Mouse (Mus musculus): Measurements from ENCODE around the gene Adamts14. TPM values are rescaled to one million over a fixed set of nuclear protein-coding genes. Genes with fewer than 3 reads are reported as not detected.
A peak's percentile ranks its signal among the peaks of the same experiment; 100 is the strongest.

Gene Adamts14
- polyA plus RNA-seq, 1 experiment from 2014 or later = 0.27 TPM

- Histone ChIP-seq H3K36me3 (replicated peaks) (no peaks in the 10 kb centered on the region), H3K4me1 (peaks cover 29% of the 10 kb centered on the region), H3K27ac (peak overlapping the region; percentile 4; the same call in 1 of the 2 replicates), H3K4me3 (no peak overlapping the region), H3K27me3 (ENCODE audit: poor library complexity, severe bottlenecking) (no peaks in the 10 kb centered on the region), H3K9me3 (peaks cover 5% of the 10 kb centered on the region)
- DNase-seq (ENCODE audit: extremely low spot score, low spot score) = no peak
- 77% methylated on average over 14 of the region's 14 CpGs for WGBS
These were observed 32.9 kb downstream of the Adamts14 start for GRCm38 (mm10) chr10:61240108-61240920.

DNA sequence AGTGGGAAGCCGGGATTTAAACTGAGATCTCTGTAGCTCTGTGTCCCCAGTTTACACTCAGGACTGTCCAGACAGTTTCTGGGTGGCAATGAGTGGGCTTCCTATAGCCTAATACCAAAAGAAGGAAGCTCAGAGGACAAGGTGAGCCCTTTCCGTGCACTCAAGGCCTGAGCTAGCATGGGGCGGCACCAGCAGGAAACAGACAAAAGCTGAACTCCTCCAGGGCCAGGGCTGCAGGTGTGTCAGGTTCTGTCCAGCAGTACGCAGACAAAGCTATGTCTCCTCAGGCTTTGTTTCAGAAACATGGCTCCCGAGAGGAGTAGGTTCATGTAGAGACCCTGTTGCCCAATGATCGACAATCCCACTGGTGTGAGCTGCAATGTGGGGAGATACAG lies 35.9 kb downstream of the Adamts14 start:
- H3K4me3 ChIP-seq = no peak overlapping the region
- H3K36me3 ChIP-seq (replicated peaks) = no peaks in the 10 kb centered on the region
- no peak for DNase-seq (ENCODE audit: extremely low spot score, low spot score)
- 80% methylated on average over 6 of the region's 6 CpGs for WGBS
- peaks cover 5% of the 10 kb centered on the region for H3K9me3 ChIP-seq
- H3K4me1 ChIP-seq = peaks cover 38% of the 10 kb centered on the region
- H3K27ac ChIP-seq = peak overlapping the region; percentile 25; the same call in 1 of the 2 replicates
- H3K27me3 ChIP-seq (ENCODE audit: poor library complexity, severe bottlenecking) = no peaks in the 10 kb centered on the region

DNA sequence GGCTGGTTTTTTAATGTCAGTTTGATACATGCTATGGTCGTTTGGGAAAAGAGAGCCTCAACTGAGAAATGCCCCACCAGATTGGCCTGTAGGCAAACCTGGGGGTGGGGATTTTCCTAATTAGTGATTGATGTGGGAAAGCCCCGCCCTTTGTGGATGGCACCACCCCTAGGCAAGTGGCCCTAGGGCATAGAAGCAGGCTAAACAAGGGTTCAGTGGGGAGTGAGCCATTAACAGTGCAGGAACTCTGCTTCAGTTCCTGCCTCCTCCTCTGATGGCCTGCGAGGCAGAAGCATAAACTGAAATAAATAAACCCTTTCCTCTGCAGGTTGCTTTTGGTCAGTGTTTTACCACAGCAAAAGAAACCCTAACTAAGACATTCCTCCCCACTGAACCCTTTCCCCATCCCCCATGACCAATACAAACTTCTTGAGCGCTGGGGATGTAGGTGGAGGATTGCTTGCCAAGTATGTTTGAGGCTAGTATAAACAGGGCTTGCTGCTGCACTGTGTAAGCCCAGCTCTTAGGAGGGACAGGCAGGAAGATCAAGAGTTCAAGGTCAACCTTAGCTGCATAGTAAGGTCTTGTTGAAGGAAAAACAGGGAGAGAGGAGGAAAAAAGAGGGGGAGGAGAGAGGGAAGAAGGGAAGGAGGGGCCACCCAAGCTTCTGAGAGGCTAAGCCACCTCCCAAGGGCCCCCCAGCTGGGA lies 36.4 kb downstream of the Adamts14 start:
- H3K4me3 ChIP-seq = no peak overlapping the region
- no peak for DNase-seq (ENCODE audit: extremely low spot score, low spot score)
- H3K4me1 ChIP-seq = peaks cover 33% of the 10 kb centered on the region
- no peaks in the 10 kb centered on the region for H3K27me3 ChIP-seq (ENCODE audit: poor library complexity, severe bottlenecking)
- 64% methylated on average over 4 of the region's 4 CpGs for WGBS
- peak overlapping the region; percentile 25; the same call in 1 of the 2 replicates for H3K27ac ChIP-seq
- no peaks in the 10 kb centered on the region for H3K36me3 ChIP-seq (replicated peaks)
- peaks cover 5% of the 10 kb centered on the region for H3K9me3 ChIP-seq

- Histone ChIP-seq H3K9me3 (peaks cover 5% of the 10 kb centered on the region), H3K4me1 (peaks cover 23% of the 10 kb centered on the region), H3K27me3 (ENCODE audit: poor library complexity, severe bottlenecking) (no peaks in the 10 kb centered on the region), H3K36me3 (replicated peaks) (no peaks in the 10 kb centered on the region), H3K27ac (no peak overlapping the region), H3K4me3 (no peak overlapping the region)
- no peak for DNase-seq (ENCODE audit: extremely low spot score, low spot score)
- 93% methylated on average over 6 of the region's 6 CpGs for WGBS
These were observed 37.5 kb downstream of the Adamts14 start for GRCm38 (mm10) chr10:61235677-61236267.

- H3K4me1 ChIP-seq = peaks cover 16% of the 10 kb centered on the region
- no peak overlapping the region for H3K4me3 ChIP-seq
- H3K27ac ChIP-seq = no peak overlapping the region
- no peaks in the 10 kb centered on the region for H3K27me3 ChIP-seq (ENCODE audit: poor library complexity, severe bottlenecking)
- DNase-seq (ENCODE audit: extremely low spot score, low spot score) = no peak
- H3K36me3 ChIP-seq (replicated peaks) = no peaks in the 10 kb centered on the region
- WGBS = 83% methylated on average over 4 of the region's 4 CpGs
- peaks cover 5% of the 10 kb centered on the region for H3K9me3 ChIP-seq
These were observed 38.9 kb downstream of the Adamts14 start for GRCm38 (mm10) chr10:61234319-61234718.

DNA sequence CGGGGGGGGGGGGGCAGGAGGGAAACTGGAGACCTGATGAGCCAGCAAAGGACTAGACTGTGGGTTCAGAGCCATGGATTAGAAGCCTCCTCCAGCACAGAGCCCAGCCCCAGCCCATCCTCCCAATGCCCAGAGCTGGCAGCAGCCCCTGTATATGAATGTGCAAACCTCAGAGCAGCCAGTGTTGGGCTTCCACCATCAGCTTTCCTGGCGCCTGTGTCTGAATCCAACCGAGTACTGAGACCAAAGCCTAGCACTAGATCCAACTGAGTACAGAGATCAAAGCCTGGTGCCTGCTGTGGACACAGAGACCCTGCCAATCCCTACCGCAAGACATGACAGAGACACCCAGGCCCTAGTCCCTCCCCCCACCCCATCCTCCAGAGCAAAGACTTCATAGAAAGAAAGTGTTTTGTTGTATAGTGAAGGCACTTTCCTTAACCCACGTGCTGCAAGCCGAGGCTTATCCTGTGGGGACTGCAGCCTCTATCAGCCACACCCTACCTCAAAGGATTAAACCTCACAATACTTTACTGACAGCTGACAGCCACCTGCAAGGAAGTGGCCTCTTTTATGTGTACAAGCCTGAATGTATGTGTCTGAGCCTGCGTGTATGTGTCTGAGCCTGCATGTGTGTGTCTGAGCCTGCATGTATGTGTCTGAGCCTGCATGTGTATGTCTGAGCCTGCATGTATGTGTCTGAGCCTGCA lies 40.2 kb downstream of the Adamts14 start:
- WGBS = 30% methylated on average over 6 of the region's 7 CpGs
- H3K27me3 ChIP-seq (ENCODE audit: poor library complexity, severe bottlenecking) = no peaks in the 10 kb centered on the region
- no peaks in the 10 kb centered on the region for H3K9me3 ChIP-seq
- peaks cover 16% of the 10 kb centered on the region for H3K4me1 ChIP-seq
- no peak overlapping the region for H3K4me3 ChIP-seq
- no peak for DNase-seq (ENCODE audit: extremely low spot score, low spot score)
- H3K36me3 ChIP-seq (replicated peaks) = no peaks in the 10 kb centered on the region
- no peak overlapping the region for H3K27ac ChIP-seq

DNA sequence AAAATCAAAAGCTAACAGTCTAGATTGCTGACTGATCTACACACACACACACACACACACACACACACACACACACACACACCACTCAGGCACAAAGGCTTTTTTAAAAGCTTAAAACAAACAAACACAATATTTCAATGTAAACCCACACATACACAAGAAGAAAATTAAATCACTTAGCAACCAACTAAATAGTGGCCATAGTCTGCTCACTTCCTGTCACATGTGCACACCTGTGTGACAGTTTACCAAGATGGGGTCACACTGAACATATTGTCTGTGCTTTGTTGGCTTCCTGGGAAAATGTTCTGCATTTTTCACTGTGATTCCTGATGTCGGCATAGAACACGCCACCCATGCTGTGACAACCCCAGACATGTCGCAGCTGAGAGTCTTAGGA lies 41.5 kb downstream of the Adamts14 start:
- Histone ChIP-seq H3K4me1 (peaks cover 11% of the 10 kb centered on the region), H3K4me3 (no peak overlapping the region), H3K9me3 (no peaks in the 10 kb centered on the region), H3K27ac (no peak overlapping the region), H3K36me3 (replicated peaks) (no peaks in the 10 kb centered on the region), H3K27me3 (ENCODE audit: poor library complexity, severe bottlenecking) (no peaks in the 10 kb centered on the region)
- no peak for DNase-seq (ENCODE audit: extremely low spot score, low spot score)
- WGBS = 92% methylated on average over 3 of the region's 3 CpGs

DNA sequence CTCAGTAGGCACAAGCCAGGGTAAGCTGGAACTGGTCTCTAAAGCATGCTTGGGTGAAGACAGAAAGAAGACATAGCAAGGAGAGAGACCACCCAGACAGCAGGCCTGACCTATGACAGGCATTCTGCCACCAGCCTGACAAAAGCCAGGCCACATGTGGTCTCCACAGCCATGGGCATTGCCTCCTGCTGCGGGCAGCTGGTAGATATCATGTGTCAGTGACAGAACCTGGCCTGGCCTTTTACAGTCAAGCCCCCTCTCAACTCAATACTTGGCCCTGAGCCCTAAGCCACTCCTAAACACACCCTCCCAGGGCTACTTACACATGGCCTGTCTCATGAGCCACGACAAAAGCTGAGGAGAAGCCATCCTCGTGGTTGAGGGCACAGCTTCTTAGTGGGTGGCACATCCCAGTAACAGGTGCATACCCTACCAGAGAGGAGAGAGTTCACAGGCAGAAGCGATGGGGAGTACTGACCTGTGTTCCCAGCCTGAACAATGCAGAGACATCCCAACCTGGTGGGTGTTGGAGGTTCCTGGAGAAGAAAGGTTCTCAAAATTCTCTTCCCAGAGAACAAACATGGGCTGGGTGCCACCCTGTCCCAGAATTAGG lies 46.3 kb downstream of the Adamts14 start:
- 74% methylated on average over 4 of the region's 4 CpGs for WGBS
- no peak overlapping the region for H3K27ac ChIP-seq
- no peak for DNase-seq (ENCODE audit: extremely low spot score, low spot score)
- H3K27me3 ChIP-seq (ENCODE audit: poor library complexity, severe bottlenecking) = no peaks in the 10 kb centered on the region
- no peak overlapping the region for H3K4me3 ChIP-seq
- H3K36me3 ChIP-seq (replicated peaks) = no peaks in the 10 kb centered on the region
- peaks cover 4% of the 10 kb centered on the region; the same call in 1 of the 2 replicates for H3K4me1 ChIP-seq
- no peaks in the 10 kb centered on the region for H3K9me3 ChIP-seq

DNA sequence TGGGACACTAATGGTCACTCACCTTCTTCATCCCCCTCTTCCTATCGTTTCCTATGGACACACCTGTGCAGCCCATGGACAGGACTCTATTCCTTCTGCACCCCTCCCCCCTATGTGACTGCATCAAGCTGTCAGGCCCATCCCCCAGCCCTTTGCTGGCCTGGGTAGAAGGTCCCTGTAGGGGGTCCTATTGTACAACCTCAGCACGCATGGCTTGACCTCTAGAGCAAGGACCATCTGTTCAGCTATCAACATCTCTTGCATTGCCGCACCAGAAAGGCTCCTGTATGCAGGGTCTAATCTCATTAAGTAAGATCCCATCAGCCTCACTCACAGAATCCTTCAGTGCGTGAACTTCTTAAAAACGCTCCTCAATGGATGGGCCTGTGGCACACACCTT lies 47.5 kb downstream of the Adamts14 start:
- 66% methylated on average over 5 of the region's 5 CpGs for WGBS
- Histone ChIP-seq H3K27me3 (ENCODE audit: poor library complexity, severe bottlenecking) (no peaks in the 10 kb centered on the region), H3K36me3 (replicated peaks) (no peaks in the 10 kb centered on the region), H3K4me1 (peaks cover 4% of the 10 kb centered on the region; the same call in 1 of the 2 replicates), H3K27ac (no peak overlapping the region), H3K4me3 (no peak overlapping the region), H3K9me3 (no peaks in the 10 kb centered on the region)
- DNase-seq (ENCODE audit: extremely low spot score, low spot score) = no peak

- no peaks in the 10 kb centered on the region for H3K36me3 ChIP-seq (replicated peaks)
- no peaks in the 10 kb centered on the region for H3K4me1 ChIP-seq
- peaks cover 12% of the 10 kb centered on the region; the same call in 1 of the 2 replicates for H3K9me3 ChIP-seq
- no peak for DNase-seq (ENCODE audit: extremely low spot score, low spot score)
- H3K4me3 ChIP-seq = no peak overlapping the region
- no peaks in the 10 kb centered on the region for H3K27me3 ChIP-seq (ENCODE audit: poor library complexity, severe bottlenecking)
- 94% methylated on average over 4 of the region's 4 CpGs for WGBS
- no peak overlapping the region for H3K27ac ChIP-seq
These were observed 53.9 kb downstream of the Adamts14 start for GRCm38 (mm10) chr10:61219318-61219717.

- peaks cover 24% of the 10 kb centered on the region for H3K27me3 ChIP-seq (ENCODE audit: poor library complexity, severe bottlenecking)
- DNase-seq (ENCODE audit: extremely low spot score, low spot score) = no peak
- no peak overlapping the region for H3K4me3 ChIP-seq
- peaks cover 12% of the 10 kb centered on the region; the same call in 1 of the 2 replicates for H3K9me3 ChIP-seq
- no peak overlapping the region for H3K27ac ChIP-seq
- WGBS = 90% methylated on average over 4 of the region's 4 CpGs
- no peaks in the 10 kb centered on the region for H3K36me3 ChIP-seq (replicated peaks)
- peaks cover 6% of the 10 kb centered on the region for H3K4me1 ChIP-seq
These were observed 57.1 kb downstream of the Adamts14 start for GRCm38 (mm10) chr10:61216163-61216562.

DNA sequence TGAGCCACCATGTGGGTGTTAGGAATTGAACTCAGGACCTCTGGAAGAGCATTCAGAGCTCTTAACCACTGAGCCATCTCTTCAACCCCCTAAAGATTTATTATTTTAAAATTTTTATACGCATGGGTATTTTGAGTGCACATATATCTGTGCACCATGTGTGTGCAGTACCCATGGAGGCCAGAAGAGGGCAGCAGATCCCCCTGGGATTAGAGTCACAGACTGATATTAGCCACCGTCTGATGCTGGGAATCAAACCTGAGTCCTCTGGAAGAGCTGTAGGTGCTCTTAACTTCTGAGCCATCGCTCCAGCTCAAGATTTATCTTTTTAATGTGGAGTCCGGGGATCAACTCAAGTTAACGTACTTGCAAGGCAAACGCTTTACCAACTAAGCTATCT lies 57.6 kb downstream of the Adamts14 start:
- no peaks in the 10 kb centered on the region for H3K36me3 ChIP-seq (replicated peaks)
- H3K9me3 ChIP-seq = peaks cover 12% of the 10 kb centered on the region; the same call in 1 of the 2 replicates
- H3K27ac ChIP-seq = no peak overlapping the region
- DNase-seq (ENCODE audit: extremely low spot score, low spot score) = no peak
- H3K4me3 ChIP-seq = no peak overlapping the region
- peaks cover 27% of the 10 kb centered on the region for H3K27me3 ChIP-seq (ENCODE audit: poor library complexity, severe bottlenecking)
- 95% methylated on average over 6 of the region's 6 CpGs for WGBS
- H3K4me1 ChIP-seq = peaks cover 6% of the 10 kb centered on the region

Data from forebrain, embryonic 10.5 days (tissue).